Mouse (Mus musculus): ENCODE results near the gene Chmp6. TPM values are rescaled to one million over a fixed set of nuclear protein-coding genes. Genes with fewer than 3 reads are reported as not detected.

The Chmp6 gene
- polyA plus RNA-seq, 1 experiment = 43.9 TPM

DNA sequence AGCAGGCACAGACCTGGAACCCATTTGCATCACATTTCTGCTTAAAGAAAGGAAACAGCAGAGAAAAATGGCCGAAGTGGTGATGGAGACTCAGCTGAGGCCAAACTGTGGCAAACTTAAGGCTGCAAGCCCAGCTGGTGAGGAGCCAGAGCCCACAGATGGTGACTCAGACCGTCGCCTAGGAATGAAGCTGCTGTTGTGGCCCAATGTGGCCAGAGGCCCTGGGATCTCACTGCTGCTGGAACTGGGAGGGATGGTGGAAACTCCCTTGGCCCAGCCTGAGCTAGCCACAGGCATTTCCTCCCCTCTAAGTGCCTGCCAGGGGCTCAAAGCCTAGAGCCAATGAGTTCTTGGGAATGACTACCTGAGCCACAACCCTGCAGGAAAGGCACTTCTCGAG is 19.9 kb downstream of the Chmp6 start:
- peaks cover 39% of the 10 kb centered on the region for H3K4me1 ChIP-seq (ENCODE audit: control insufficient read depth, insufficient read depth, low read length)
- 32% methylated on average over 4 of the region's 4 CpGs for WGBS
- no peaks in the 10 kb centered on the region for H3K27me3 ChIP-seq (ENCODE audit: control insufficient read depth, insufficient read depth, low read length)
- TF ChIP-seq CTCF (IDR thresholded peaks at IDR 0.05; ENCODE audit: borderline replicate concordance, insufficient read depth, low read depth, low read length) (no peak), POLR2A (IDR thresholded peaks at IDR 0.05; ENCODE audit: borderline replicate concordance, insufficient read depth, low read length) (no peak)
- no peak overlapping the region for H3K27ac ChIP-seq (ENCODE audit: insufficient read depth, low read length)
- DNase-seq = no peak
- H3K4me3 ChIP-seq (replicated peaks; ENCODE audit: insufficient read depth, low read depth, low read length) = no peak overlapping the region

DNA sequence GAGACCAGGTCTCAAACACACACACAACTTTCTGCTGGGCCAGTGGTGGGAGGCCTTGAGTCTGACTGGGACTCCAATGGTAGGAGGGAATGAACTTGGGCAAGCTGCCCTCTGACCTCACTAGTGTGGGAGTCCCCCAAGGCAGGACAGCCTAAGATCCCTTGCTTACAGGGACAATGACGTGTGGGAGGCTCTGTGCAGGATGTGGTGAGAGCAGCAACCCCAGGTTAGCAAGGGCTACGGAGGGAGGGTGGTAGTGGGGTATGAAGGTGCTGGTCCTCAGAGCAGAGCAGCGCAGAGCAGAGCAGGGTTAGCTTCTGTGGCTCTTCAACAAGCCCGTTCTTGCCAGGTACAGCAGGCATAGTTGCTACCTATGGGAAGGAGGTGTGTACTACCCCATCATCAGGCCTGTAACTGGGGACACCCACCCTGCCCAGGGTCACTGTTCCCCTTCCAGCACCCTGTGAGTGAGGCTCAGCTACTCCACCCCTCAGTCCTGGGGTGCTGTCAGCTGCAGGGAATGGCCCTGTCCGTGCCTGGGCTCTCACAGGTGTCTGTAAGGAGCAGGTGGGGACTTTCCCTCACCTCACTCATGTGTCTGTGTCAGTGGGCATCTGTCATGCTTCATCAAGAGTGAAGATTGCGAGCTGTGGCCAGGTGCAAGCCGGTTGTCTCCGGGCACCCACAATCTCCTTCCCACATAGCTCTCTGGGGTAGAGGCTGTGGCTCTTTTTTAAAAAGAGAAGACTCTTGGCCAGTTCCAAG is 20.8 kb downstream of the Chmp6 start:
- no peak for DNase-seq
- peaks cover 41% of the 10 kb centered on the region for H3K4me1 ChIP-seq (ENCODE audit: control insufficient read depth, insufficient read depth, low read length)
- H3K27ac ChIP-seq (ENCODE audit: insufficient read depth, low read length) = no peak overlapping the region
- WGBS = 74% methylated on average over 8 of the region's 8 CpGs
- TF ChIP-seq POLR2A (IDR thresholded peaks at IDR 0.05; ENCODE audit: borderline replicate concordance, insufficient read depth, low read length) (no peak), CTCF (IDR thresholded peaks at IDR 0.05; ENCODE audit: borderline replicate concordance, insufficient read depth, low read depth, low read length) (no peak)
- H3K27me3 ChIP-seq (ENCODE audit: control insufficient read depth, insufficient read depth, low read length) = no peaks in the 10 kb centered on the region
- no peak overlapping the region for H3K4me3 ChIP-seq (replicated peaks; ENCODE audit: insufficient read depth, low read depth, low read length)

DNA sequence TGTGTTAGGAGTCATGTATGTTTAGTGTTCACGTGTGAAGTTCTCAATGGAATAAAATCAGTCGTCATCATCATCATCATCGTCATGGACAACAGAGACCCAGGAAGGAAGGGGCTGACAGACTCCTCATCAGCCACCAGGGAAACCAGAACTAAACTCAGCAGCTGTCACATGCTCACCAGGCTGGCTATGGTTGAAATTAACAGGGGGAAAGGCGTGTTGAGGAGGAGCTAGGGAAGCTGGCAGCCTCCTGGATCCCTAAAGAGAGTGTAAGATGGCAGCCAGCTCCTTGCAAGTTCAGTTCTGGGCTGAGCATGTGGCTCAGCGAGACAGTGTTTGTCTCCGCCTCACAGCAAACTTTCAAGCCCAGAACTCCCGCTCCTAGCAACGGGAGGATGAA is 21.5 kb downstream of the Chmp6 start:
- DNase-seq = no peak
- 44% methylated on average over 8 of the region's 8 CpGs for WGBS
- Histone ChIP-seq H3K27me3 (ENCODE audit: control insufficient read depth, insufficient read depth, low read length) (no peaks in the 10 kb centered on the region), H3K27ac (ENCODE audit: insufficient read depth, low read length) (no peak overlapping the region), H3K4me1 (ENCODE audit: control insufficient read depth, insufficient read depth, low read length) (peaks cover 49% of the 10 kb centered on the region), H3K4me3 (replicated peaks; ENCODE audit: insufficient read depth, low read depth, low read length) (no peak overlapping the region)
- TF ChIP-seq CTCF (IDR thresholded peaks at IDR 0.05; ENCODE audit: borderline replicate concordance, insufficient read depth, low read depth, low read length) (no peak), POLR2A (IDR thresholded peaks at IDR 0.05; ENCODE audit: borderline replicate concordance, insufficient read depth, low read length) (no peak)

DNA sequence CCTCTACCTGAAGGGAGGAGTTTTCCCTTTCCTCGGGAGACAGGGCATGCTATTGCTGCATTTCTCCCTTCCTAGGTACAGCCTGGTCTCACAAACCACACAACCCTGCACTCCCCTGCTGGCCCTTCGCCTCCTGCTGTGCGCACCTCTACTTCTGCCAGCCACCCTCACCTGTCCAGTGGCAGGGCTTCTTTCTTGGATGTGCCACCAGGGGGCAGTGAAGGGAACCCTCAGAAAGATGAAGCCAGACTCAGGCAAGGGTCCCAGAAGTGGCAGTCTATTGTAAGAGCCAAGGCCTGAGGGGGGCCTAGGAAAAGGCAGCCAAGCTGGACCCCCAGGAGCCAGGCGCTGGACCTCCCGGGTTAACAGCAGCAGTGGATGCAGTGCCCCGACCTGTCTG is 22.2 kb downstream of the Chmp6 start:
- Histone ChIP-seq H3K4me3 (replicated peaks; ENCODE audit: insufficient read depth, low read depth, low read length) (no peak overlapping the region), H3K27ac (ENCODE audit: insufficient read depth, low read length) (no peak overlapping the region), H3K27me3 (ENCODE audit: control insufficient read depth, insufficient read depth, low read length) (no peaks in the 10 kb centered on the region), H3K4me1 (ENCODE audit: control insufficient read depth, insufficient read depth, low read length) (peaks cover 55% of the 10 kb centered on the region)
- WGBS = 40% methylated on average over 6 of the region's 6 CpGs
- TF ChIP-seq CTCF (IDR thresholded peaks at IDR 0.05; ENCODE audit: borderline replicate concordance, insufficient read depth, low read depth, low read length) (peak; percentile 68), POLR2A (IDR thresholded peaks at IDR 0.05; ENCODE audit: borderline replicate concordance, insufficient read depth, low read length) (no peak)
- peak; percentile 69 to 77 for DNase-seq

DNA sequence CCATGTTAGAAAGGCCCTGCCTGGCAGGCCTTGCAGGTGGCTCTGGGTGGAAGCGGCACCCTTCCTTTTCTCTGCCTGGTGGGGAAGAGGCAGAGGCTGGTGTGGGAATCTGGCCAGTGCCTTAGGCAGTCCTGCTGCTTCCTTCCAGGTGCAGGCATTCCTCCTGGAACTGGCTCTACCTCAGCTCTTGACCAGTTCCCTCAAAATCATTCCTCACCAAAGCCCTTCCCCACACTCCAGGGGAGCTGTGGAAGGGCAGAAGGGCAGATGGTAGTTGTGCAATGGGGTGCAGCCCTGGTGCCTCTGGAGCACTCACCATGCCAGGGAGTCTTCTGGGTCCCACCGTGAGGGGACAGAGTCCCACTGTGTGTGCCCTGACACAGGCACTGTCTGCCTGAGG is 23.2 kb downstream of the Chmp6 start:
- 51% methylated on average over 2 of the region's 2 CpGs for WGBS
- TF ChIP-seq CTCF (IDR thresholded peaks at IDR 0.05; ENCODE audit: borderline replicate concordance, insufficient read depth, low read depth, low read length) = no peak
- no peak for TF ChIP-seq POLR2A (IDR thresholded peaks at IDR 0.05; ENCODE audit: borderline replicate concordance, insufficient read depth, low read length)
- Histone ChIP-seq H3K4me1 (ENCODE audit: control insufficient read depth, insufficient read depth, low read length) (peaks cover 62% of the 10 kb centered on the region), H3K4me3 (replicated peaks; ENCODE audit: insufficient read depth, low read depth, low read length) (no peak overlapping the region), H3K27me3 (ENCODE audit: control insufficient read depth, insufficient read depth, low read length) (no peaks in the 10 kb centered on the region), H3K27ac (ENCODE audit: insufficient read depth, low read length) (no peak overlapping the region)
- DNase-seq = no peak

DNA sequence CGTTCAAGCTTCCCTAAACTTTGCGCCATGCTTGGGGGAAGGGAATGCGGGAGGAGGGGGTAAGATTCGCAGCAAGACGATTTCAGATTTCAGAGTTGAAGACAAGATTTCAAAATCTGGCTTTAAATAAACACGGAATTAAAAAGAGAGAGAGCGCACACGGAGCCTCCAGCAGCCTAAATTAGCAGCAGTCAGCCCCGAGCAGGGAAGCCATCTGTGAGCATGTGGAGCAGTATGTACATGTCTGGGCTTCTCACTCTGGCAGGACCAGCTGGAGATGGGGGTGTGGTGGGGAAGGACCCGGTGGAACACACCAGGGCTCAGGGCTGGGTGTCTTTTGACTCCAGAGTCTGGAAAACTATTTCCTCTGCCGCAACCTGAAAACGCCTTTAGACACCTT is 24.0 kb downstream of the Chmp6 start:
- Histone ChIP-seq H3K27me3 (ENCODE audit: control insufficient read depth, insufficient read depth, low read length) (no peaks in the 10 kb centered on the region), H3K4me1 (ENCODE audit: control insufficient read depth, insufficient read depth, low read length) (peaks cover 57% of the 10 kb centered on the region), H3K27ac (ENCODE audit: insufficient read depth, low read length) (no peak overlapping the region), H3K4me3 (replicated peaks; ENCODE audit: insufficient read depth, low read depth, low read length) (no peak overlapping the region)
- no peak for TF ChIP-seq CTCF (IDR thresholded peaks at IDR 0.05; ENCODE audit: borderline replicate concordance, insufficient read depth, low read depth, low read length)
- no peak for TF ChIP-seq POLR2A (IDR thresholded peaks at IDR 0.05; ENCODE audit: borderline replicate concordance, insufficient read depth, low read length)
- 35% methylated on average over 12 of the region's 12 CpGs for WGBS
- DNase-seq = no peak

DNA sequence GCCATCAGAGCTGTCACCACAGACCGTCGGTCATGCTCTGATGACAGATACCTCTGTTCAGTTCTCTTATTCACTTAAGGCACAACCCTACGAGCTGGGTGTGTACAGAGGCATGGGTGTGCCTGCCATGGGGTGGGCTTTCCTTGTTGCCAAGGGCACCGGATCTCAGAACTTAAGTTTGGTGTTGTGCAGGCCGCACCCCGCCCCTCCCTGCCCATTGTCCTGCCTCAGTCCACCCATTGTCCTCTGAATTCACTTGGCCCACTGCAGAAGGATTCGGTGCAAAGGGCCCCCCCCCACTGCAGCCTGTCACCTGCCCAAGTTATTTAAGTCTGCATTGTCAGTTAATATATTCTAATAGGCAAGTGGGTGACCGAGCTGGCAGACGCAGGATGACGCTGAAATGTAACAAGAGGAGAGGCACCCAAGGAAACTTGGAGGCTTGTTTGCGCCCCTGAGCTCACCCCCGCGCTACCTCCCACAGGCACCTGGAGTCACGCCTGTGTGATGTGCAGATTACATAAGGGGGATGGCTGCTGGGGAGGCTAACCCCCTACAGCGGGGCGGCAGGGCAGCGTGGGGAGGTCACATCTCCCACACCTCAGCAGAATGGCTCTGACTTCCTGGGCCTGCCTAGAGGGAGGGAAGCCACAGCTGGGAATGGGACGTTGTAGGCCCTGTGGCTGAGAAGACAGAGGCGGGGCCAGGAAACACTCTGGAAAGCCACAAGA is 24.7 kb downstream of the Chmp6 start:
- 77% methylated on average over 19 of the region's 19 CpGs for WGBS
- no peak overlapping the region for H3K27ac ChIP-seq (ENCODE audit: insufficient read depth, low read length)

More for the DNA sequence above, 24.7 kb downstream of the Chmp6 start:
- peaks cover 56% of the 10 kb centered on the region for H3K4me1 ChIP-seq (ENCODE audit: control insufficient read depth, insufficient read depth, low read length)
- no peak overlapping the region for H3K4me3 ChIP-seq (replicated peaks; ENCODE audit: insufficient read depth, low read depth, low read length)
- TF ChIP-seq POLR2A (IDR thresholded peaks at IDR 0.05; ENCODE audit: borderline replicate concordance, insufficient read depth, low read length) = no peak
- TF ChIP-seq CTCF (IDR thresholded peaks at IDR 0.05; ENCODE audit: borderline replicate concordance, insufficient read depth, low read depth, low read length) = no peak
- no peak for DNase-seq
- no peaks in the 10 kb centered on the region for H3K27me3 ChIP-seq (ENCODE audit: control insufficient read depth, insufficient read depth, low read length)
